Mouse (Mus musculus): ENCODE data around the gene Fam129a.
"Not testable (repeated sequence)": the region's sequence is repeated elsewhere in the genome, so short reads cannot be mapped to it uniquely, and the experiment has no call there.

Gene Fam129a

GRCm38 (mm10) chr1:151664384-151664783 lies 93.4 kb downstream of the Fam129a start:
- DNase-seq (ENCODE audit: low spot score in 2 of 2), result no peak

GRCm38 (mm10) chr1:151664837-151665431 lies 93.9 kb downstream of the Fam129a start:
- DNase-seq (ENCODE audit: low spot score in 2 of 2), result no peak

- DNase-seq (ENCODE audit: low spot score in 2 of 2), result no peak
Observed at GRCm38 (mm10) chr1:151667351-151668074, 96.5 kb downstream of the Fam129a start.

- no peak for DNase-seq (ENCODE audit: low spot score in 2 of 2)
Observed at GRCm38 (mm10) chr1:151670006-151670591, 99.1 kb downstream of the Fam129a start.

- DNase-seq (ENCODE audit: low spot score in 2 of 2), result no peak
Observed at GRCm38 (mm10) chr1:151675684-151676083, 104.7 kb downstream of the Fam129a start.

- no peak for DNase-seq (ENCODE audit: low spot score in 2 of 2)
Observed at GRCm38 (mm10) chr1:151677185-151677809, 106.3 kb downstream of the Fam129a start.

- no peak for DNase-seq (ENCODE audit: low spot score in 2 of 2)
Observed at GRCm38 (mm10) chr1:151677975-151678374, 107.0 kb downstream of the Fam129a start.

- DNase-seq (ENCODE audit: low spot score in 2 of 2), result no peak
Observed at GRCm38 (mm10) chr1:151679153-151679552, 108.2 kb downstream of the Fam129a start.

GRCm38 (mm10) chr1:151679883-151680613 lies 109.1 kb downstream of the Fam129a start:
- no peak for DNase-seq (ENCODE audit: low spot score in 2 of 2)

- DNase-seq (ENCODE audit: low spot score in 2 of 2), result no peak
Observed at GRCm38 (mm10) chr1:151680971-151681370, 110.0 kb downstream of the Fam129a start.

GRCm38 (mm10) chr1:151682896-151683295 lies 111.9 kb downstream of the Fam129a start:
- no peak for DNase-seq (ENCODE audit: low spot score in 2 of 2)

GRCm38 (mm10) chr1:151684451-151684892 lies 113.5 kb downstream of the Fam129a start:
- DNase-seq (ENCODE audit: low spot score in 2 of 2), result no peak

GRCm38 (mm10) chr1:151684978-151685377 lies 114.0 kb downstream of the Fam129a start:
- DNase-seq (ENCODE audit: low spot score in 2 of 2), result no peak

- no peak for DNase-seq (ENCODE audit: low spot score in 2 of 2)
Observed at GRCm38 (mm10) chr1:151685666-151686309, 114.8 kb downstream of the Fam129a start.

- no peak for DNase-seq (ENCODE audit: low spot score in 2 of 2)
Observed at GRCm38 (mm10) chr1:151686696-151687095, 115.7 kb downstream of the Fam129a start.

- DNase-seq (ENCODE audit: low spot score in 2 of 2), result no peak
Observed at GRCm38 (mm10) chr1:151689032-151689431, 118.0 kb downstream of the Fam129a start.

GRCm38 (mm10) chr1:151689561-151689960 lies 118.6 kb downstream of the Fam129a start:
- DNase-seq (ENCODE audit: low spot score in 2 of 2), result no peak

GRCm38 (mm10) chr1:151690061-151690460 lies 119.1 kb downstream of the Fam129a start:
- DNase-seq (ENCODE audit: low spot score in 2 of 2), result no peak

- DNase-seq (ENCODE audit: low spot score in 2 of 2), result no peak
Observed at GRCm38 (mm10) chr1:151690583-151691193, 119.7 kb downstream of the Fam129a start.

GRCm38 (mm10) chr1:151692867-151693266 lies 121.9 kb downstream of the Fam129a start:
- not testable (repeated sequence) for DNase-seq (ENCODE audit: low spot score in 2 of 2)

GRCm38 (mm10) chr1:151696751-151697150 lies 125.8 kb downstream of the Fam129a start:
- DNase-seq (ENCODE audit: low spot score in 2 of 2), result no peak
